Mouse (Mus musculus) limb, embryonic 10.5 days (tissue): ENCODE results near the gene Gaa. TPM values are rescaled to one million over a fixed set of nuclear protein-coding genes. Genes with fewer than 3 reads are reported as not detected.
"Not testable (repeated sequence)": the region's sequence is repeated elsewhere in the genome, so short reads cannot be mapped to it uniquely, and the experiment has no call there.

Experiments used
- DNase-seq: peaks from one replicate; pipeline ENCODE4 v3.0.0-alpha.2; 2017; ENCODE audit warnings: low spot score
- H3K27ac ChIP-seq: fragments of 300-500 bp; sonication (generic); 2 replicates; pipeline ENCODE4 v1.5.1; 2016; ENCODE audit warnings: mild to moderate bottlenecking
- H3K27me3 ChIP-seq: fragments of 300-500 bp; sonication (generic); 2 replicates; pipeline ENCODE4 v1.6.1; 2016; ENCODE audit warnings: low read depth, mild to moderate bottlenecking; ENCODE audit not compliant: poor library complexity, severe bottlenecking
- H3K36me3 ChIP-seq: fragments of 300-500 bp; sonication (generic); 2 replicates; pipeline ENCODE4 v1.6.1; 2016; ENCODE audit warnings: mild to moderate bottlenecking, moderate library complexity
- H3K4me1 ChIP-seq: fragments of 300-500 bp; sonication (generic); 2 replicates; pipeline ENCODE4 v1.6.1; 2016
- H3K4me3 ChIP-seq: fragments of 300-500 bp; sonication (generic); 2 replicates; pipeline ENCODE4 v1.5.1; 2016; ENCODE audit warnings: mild to moderate bottlenecking, moderate library complexity
- H3K9me3 ChIP-seq: fragments of 300-500 bp; sonication (generic); replicated peaks from 2 replicates; pipeline ENCODE4 v1.6.1; 2016; ENCODE audit warnings: mild to moderate bottlenecking
- WGBS: fragments of 180-500 bp; shearing (Covaris S2); methylation state at CpG from one replicate; pipeline ENCODE4 v1.1.7; 2016; 5-methylcytosine and 5-hydroxymethylcytosine counted together
- polyA plus RNA-seq: library from polyadenylated mRNA; unstranded; fragments of >200 nt; fragmentation: Nextera tagmentation; extraction: Ambion mirVana; gene quantifications from 2 replicates; pipeline ENCODE4 v1.2.1, GENCODE M21; 2016

Gaa gene
- polyA plus RNA-seq, 1 experiment from 2014 or later = 27.8 TPM

- WGBS = 92% methylated on average over 13 of the region's 13 CpGs
- no peak overlapping the region for H3K4me3 ChIP-seq
- no peak overlapping the region for H3K27ac ChIP-seq
- H3K4me1 ChIP-seq = peaks cover 18% of the 10 kb centered on the region
- no peak for DNase-seq
- peaks cover 6% of the 10 kb centered on the region; the same call in 1 of the 2 replicates for H3K36me3 ChIP-seq
- H3K27me3 ChIP-seq = no peaks in the 10 kb centered on the region
- no peaks in the 10 kb centered on the region for H3K9me3 ChIP-seq
Observed at GRCm38 (mm10) chr11:119264413-119264812, 3.3 kb upstream of the Gaa start.

GRCm38 (mm10) chr11:119265811-119266210, 1.9 kb upstream of the Gaa start:
- H3K4me1 ChIP-seq = peaks cover 18% of the 10 kb centered on the region
- WGBS = 78% methylated on average over 7 of the region's 7 CpGs
- no peak for DNase-seq

GRCm38 (mm10) chr11:119267241-119267674, 429 bp upstream of the Gaa start:
- Histone ChIP-seq H3K4me1 (peaks cover 23% of the 10 kb centered on the region), H3K9me3 (no peaks in the 10 kb centered on the region), H3K4me3 (peak overlapping the region; percentile 69), H3K36me3 (peaks cover 3% of the 10 kb centered on the region; the same call in 1 of the 2 replicates), H3K27me3 (no peaks in the 10 kb centered on the region), H3K27ac (no peak overlapping the region)
- 68% methylated on average over 6 of the region's 6 CpGs for WGBS
- no peak for DNase-seq

More at GRCm38 (mm10) chr11:119265811-119266210, 1.9 kb upstream of the Gaa start:
- Histone ChIP-seq H3K4me3 (no peak overlapping the region), H3K9me3 (no peaks in the 10 kb centered on the region), H3K27me3 (no peaks in the 10 kb centered on the region), H3K36me3 (peaks cover 3% of the 10 kb centered on the region; the same call in 1 of the 2 replicates), H3K27ac (no peak overlapping the region)

DNA sequence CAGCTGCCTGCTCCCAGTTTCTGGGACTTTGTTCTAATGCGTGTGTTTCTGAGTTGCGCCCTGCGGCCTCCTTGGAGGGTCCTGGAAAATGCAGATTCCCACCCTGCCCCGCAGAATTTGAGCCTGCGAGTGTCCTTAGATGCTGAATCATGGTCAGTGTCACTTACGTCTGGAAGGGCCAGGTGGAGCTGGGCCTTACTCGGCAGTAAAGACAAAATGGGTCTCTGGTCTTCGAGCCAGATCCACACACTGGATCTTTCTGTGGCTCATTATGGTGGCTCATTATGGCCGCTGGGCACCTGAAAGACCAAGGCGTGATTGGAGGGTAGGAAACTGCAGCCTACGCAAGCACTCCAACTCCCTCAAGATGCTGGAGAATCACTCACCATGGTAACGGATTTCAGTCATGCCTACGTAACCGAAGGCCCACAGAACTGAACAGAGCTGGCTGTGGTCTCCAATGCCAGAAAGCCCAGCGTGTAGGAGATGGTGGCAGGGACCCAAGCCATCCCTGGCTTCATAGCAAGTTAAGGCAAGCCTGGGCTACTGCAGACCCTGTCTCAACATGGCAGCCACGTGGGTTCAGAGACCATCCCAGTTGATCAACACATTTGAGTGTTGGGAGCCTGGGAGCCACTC, 989 bp downstream of the Gaa start:
- peaks cover 23% of the 10 kb centered on the region for H3K4me1 ChIP-seq
- 86% methylated on average over 16 of the region's 16 CpGs for WGBS
- DNase-seq = no peak
- peaks cover 14% of the 10 kb centered on the region for H3K36me3 ChIP-seq
- H3K9me3 ChIP-seq = no peaks in the 10 kb centered on the region
- 0 out of 2 replicates have a peak overlapping the region, but pooled peaks have one; percentile 73 for H3K27ac ChIP-seq
- peak overlapping the region; percentile 69 for H3K4me3 ChIP-seq
- H3K27me3 ChIP-seq = no peaks in the 10 kb centered on the region

GRCm38 (mm10) chr11:119272492-119272891, 4.8 kb downstream of the Gaa start:
- H3K27me3 ChIP-seq, H3K9me3 ChIP-seq, DNase-seq, H3K27ac ChIP-seq, H3K4me3 ChIP-seq: not testable (repeated sequence)
- 74% methylated on average over 3 of the region's 3 CpGs for WGBS
- H3K36me3 ChIP-seq = peaks cover 36% of the 10 kb centered on the region
- peaks cover 18% of the 10 kb centered on the region for H3K4me1 ChIP-seq

DNA sequence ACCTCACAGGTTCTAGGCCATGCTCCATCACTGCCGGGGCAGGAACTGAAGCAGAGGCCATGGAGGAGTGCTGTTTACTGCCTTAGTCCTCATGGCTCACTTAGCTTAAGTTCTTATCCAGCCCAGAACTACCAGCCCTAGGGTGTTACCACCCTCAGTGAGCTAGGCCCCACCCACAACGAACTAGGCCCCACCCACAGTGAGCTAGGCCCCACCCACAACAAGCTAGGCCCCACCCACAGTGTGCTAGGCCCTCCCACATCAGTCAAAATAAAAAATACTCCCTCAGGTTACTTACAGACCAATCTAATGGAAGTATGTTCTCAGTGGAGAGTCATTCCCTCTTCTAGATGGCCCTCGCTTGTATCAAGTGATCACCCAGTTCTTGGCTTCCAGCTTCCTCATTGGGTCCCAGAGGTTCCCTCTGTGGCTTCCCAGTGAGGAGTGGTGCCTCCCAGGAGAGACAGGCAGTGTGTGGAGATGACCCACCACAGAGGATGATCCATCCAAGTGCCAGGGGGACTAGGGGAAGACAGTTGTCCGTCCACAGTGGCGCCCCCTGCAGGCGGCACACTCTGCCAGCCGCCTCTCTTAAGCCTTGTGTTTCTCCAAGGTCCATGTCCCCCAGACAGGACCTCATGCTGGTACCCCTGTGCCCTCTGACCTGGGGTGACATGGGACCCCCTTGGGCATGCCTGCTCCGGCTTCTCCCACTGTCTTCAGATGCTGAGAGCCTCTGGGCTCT, 5.7 kb downstream of the Gaa start:
- Histone ChIP-seq H3K4me3 (no peak overlapping the region), H3K4me1 (peaks cover 11% of the 10 kb centered on the region), H3K36me3 (peaks cover 39% of the 10 kb centered on the region), H3K9me3 (no peaks in the 10 kb centered on the region), H3K27me3 (no peaks in the 10 kb centered on the region), H3K27ac (no peak overlapping the region)
- DNase-seq = no peak
- 87% methylated on average over 8 of the region's 8 CpGs for WGBS

DNA sequence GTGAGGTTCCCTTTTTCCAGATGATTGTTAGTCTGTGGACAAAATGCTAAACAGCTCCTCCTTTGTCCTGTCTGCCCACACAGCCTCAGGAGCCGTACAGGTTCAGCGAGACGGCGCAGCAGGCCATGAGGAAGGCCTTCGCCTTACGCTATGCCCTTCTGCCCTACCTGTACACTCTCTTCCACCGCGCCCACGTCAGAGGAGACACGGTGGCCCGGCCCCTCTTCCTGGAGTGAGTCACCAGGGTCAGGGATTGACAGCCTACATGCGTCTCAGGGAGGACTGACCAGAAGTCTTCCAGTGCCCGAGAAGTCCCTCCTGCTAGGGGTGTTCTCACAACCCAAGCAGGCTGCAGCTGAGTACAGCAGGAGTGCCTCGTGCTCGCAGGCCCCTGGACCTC, 13.3 kb downstream of the Gaa start:
- no peak overlapping the region for H3K4me3 ChIP-seq
- H3K27ac ChIP-seq = no peak overlapping the region
- H3K4me1 ChIP-seq = no peaks in the 10 kb centered on the region
- H3K36me3 ChIP-seq = peaks cover 40% of the 10 kb centered on the region
- H3K9me3 ChIP-seq = no peaks in the 10 kb centered on the region
- no peak for DNase-seq
- H3K27me3 ChIP-seq = no peaks in the 10 kb centered on the region
- WGBS = 89% methylated on average over 15 of the region's 15 CpGs

GRCm38 (mm10) chr11:119285791-119286527, 18.3 kb downstream of the Gaa start:
- Histone ChIP-seq H3K4me3 (no peak overlapping the region), H3K27me3 (no peaks in the 10 kb centered on the region), H3K4me1 (no peaks in the 10 kb centered on the region), H3K36me3 (peaks cover 83% of the 10 kb centered on the region), H3K27ac (no peak overlapping the region), H3K9me3 (no peaks in the 10 kb centered on the region)
- WGBS = 67% methylated on average over 9 of the region's 9 CpGs
- no peak for DNase-seq

- DNase-seq = no peak
- no peak overlapping the region for H3K4me3 ChIP-seq
- no peaks in the 10 kb centered on the region for H3K9me3 ChIP-seq
- 93% methylated on average over 20 of the region's 20 CpGs for WGBS
- H3K27me3 ChIP-seq = no peaks in the 10 kb centered on the region
- no peak overlapping the region for H3K27ac ChIP-seq
- no peaks in the 10 kb centered on the region for H3K4me1 ChIP-seq
- peaks cover 90% of the 10 kb centered on the region for H3K36me3 ChIP-seq
Observed at GRCm38 (mm10) chr11:119287207-119287992, 19.7 kb downstream of the Gaa start.

DNA sequence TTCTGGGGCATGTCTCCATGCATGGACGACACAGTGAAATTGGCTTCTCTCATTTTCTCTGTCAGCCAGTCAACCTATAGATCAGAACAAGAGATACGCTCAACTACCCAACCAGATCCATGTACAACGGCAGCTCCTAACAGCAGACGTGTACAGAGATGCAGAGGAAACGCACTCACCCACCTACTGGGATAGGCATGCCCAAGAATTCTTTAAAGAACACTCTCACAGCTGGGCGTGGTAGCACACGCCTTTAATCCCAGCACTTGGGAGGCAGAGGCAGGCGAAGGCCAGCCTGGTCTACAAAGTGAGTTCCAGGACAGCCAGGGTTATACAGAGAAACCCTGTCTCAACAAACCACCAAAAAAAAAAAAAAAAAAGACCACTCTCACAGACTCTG, 25.2 kb downstream of the Gaa start:
- H3K9me3 ChIP-seq, H3K27ac ChIP-seq, H3K27me3 ChIP-seq, DNase-seq, H3K4me1 ChIP-seq, H3K4me3 ChIP-seq: not testable (repeated sequence)
- 95% methylated on average over 8 of the region's 8 CpGs for WGBS
- peaks cover 98% of the 10 kb centered on the region for H3K36me3 ChIP-seq

- Histone ChIP-seq H3K4me3 (peak overlapping the region; percentile 18), H3K27ac (no peak overlapping the region), H3K36me3 (peaks cover 54% of the 10 kb centered on the region), H3K4me1 (peaks cover 21% of the 10 kb centered on the region), H3K9me3 (no peaks in the 10 kb centered on the region), H3K27me3 (no peaks in the 10 kb centered on the region)
- WGBS = 89% methylated on average over 6 of the region's 6 CpGs
- no peak for DNase-seq
Observed at GRCm38 (mm10) chr11:119297996-119298395, 30.3 kb downstream of the Gaa start.

- 20% methylated on average over 7 of the region's 7 CpGs for WGBS
- Histone ChIP-seq H3K4me1 (peaks cover 21% of the 10 kb centered on the region), H3K36me3 (peaks cover 45% of the 10 kb centered on the region), H3K9me3 (no peaks in the 10 kb centered on the region), H3K4me3 (peak overlapping the region; percentile 87), H3K27ac (peak overlapping the region; percentile 98), H3K27me3 (peaks cover 2% of the 10 kb centered on the region; the same call in 1 of the 2 replicates)
- DNase-seq = no peak
Observed at GRCm38 (mm10) chr11:119298917-119299316, 31.2 kb downstream of the Gaa start.
